Mouse (Mus musculus): ENCODE data around the gene Ift20. TPM values are rescaled to one million over a fixed set of nuclear protein-coding genes. Genes with fewer than 3 reads are reported as not detected.

Ift20 gene
- 136 and 157 TPM in 2 replicates for polyA plus RNA-seq (2015; fragmentation: Nextera tagmentation; extraction: Ambion mirVana)

DNA sequence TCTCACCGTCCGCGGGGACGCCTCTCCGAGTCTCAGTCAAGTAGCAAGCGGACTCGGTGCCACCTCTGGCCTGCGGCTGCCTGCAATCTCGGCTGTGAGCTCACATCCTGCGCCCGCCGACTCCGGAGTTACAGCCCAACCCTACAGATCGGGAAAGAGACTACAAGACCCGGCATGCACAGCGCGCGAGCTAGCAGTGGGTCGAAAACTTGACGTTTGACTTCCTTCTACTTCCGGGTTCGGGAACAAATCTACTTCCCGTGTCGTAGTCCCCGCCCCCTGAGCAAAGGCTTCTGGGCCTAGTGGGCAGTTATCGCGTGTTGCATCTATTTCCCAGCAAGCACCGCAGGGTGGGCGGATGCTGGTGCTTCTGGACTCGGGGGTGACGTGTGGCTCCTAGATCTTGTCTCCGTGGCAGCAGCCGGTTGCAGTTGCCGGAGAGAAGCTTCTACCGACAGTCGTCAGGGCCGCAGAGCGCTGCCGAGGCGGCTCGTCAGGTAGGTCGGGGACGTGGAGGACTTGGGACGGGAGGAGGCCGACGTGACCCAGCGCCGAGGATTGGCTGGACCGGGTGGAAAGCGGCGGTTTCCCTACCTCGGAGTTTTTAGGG is at the start of gene Ift20, which contains the start of gene Tnfaip1:
Ift20 (plus strand) TSS at position 282 of the 610 bp plus-strand sequence.
Tnfaip1 (minus strand) TSS at position 253 of the 610 bp plus-strand sequence.
- no peaks in the 10 kb centered on the region for H3K27me3 ChIP-seq (ENCODE audit: control insufficient read depth, insufficient read depth, low read length)
- peak within 1 kb of the TSS; percentile 85 for H3K4me2 ChIP-seq (ENCODE audit: low read depth, low read length)

DNA sequence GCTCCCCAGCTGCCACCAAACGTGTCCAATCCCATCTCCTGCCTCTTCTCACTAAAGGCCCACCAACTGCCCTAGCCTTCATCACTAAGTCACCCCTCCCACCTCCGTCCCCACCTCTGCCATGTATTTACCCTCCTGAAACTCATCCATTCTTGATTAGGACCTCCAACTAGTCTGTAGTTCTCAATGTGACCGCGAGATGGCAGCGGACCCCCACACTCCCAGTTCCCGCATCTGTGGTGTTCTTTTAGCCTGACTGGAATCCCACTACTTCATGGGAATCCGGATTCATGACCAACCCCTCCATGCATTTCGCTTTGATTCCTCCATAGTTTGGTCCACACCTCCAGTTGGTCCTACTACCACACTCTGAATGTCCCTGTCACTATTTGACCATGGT is 48.0 kb upstream of the Ift20 start:
- no peaks in the 10 kb centered on the region for H3K9me3 ChIP-seq (replicated peaks; ENCODE audit: control insufficient read depth, low read length)
- H3K4me1 ChIP-seq (ENCODE audit: control insufficient read depth, insufficient read depth, low read length) = no peaks in the 10 kb centered on the region
- H3K4me2 ChIP-seq (ENCODE audit: low read depth, low read length) = no peak overlapping the region
- H3K4me3 ChIP-seq (replicated peaks; ENCODE audit: low read length) = no peak overlapping the region
- H3K27me3 ChIP-seq (ENCODE audit: control insufficient read depth, insufficient read depth, low read length) = peaks cover 43% of the 10 kb centered on the region
- no peak overlapping the region for H3K9ac ChIP-seq (ENCODE audit: low read length)
- no peak for ATAC-seq (ENCODE audit: insufficient read depth, low FRiP score)
- WGBS = 2% methylated on average over 8 of the region's 8 CpGs
- H3K36me3 ChIP-seq (ENCODE audit: control insufficient read depth, insufficient read depth, low read length) = no peaks in the 10 kb centered on the region
- H3K27ac ChIP-seq (ENCODE audit: low read length) = no peak overlapping the region

More for the DNA sequence above, at the start of gene Ift20, which contains the start of gene Tnfaip1:
- peak; percentile 98 for ATAC-seq (ENCODE audit: insufficient read depth, low FRiP score)
- H3K9me3 ChIP-seq (replicated peaks; ENCODE audit: control insufficient read depth, low read length) = no peaks in the 10 kb centered on the region
- H3K4me1 ChIP-seq (ENCODE audit: control insufficient read depth, insufficient read depth, low read length) = peaks cover 20% of the 10 kb centered on the region
- peaks cover 9% of the 10 kb centered on the region for H3K36me3 ChIP-seq (ENCODE audit: control insufficient read depth, insufficient read depth, low read length)
- H3K9ac ChIP-seq (ENCODE audit: low read length) = peak within 1 kb of the TSS; percentile 90
- under 1% methylated on average over 52 of the region's 52 CpGs for WGBS
- H3K4me3 ChIP-seq (replicated peaks; ENCODE audit: low read length) = peak within 1 kb of the TSS; percentile 66
- peak within 1 kb of the TSS; percentile 92 for H3K27ac ChIP-seq (ENCODE audit: low read length)

DNA sequence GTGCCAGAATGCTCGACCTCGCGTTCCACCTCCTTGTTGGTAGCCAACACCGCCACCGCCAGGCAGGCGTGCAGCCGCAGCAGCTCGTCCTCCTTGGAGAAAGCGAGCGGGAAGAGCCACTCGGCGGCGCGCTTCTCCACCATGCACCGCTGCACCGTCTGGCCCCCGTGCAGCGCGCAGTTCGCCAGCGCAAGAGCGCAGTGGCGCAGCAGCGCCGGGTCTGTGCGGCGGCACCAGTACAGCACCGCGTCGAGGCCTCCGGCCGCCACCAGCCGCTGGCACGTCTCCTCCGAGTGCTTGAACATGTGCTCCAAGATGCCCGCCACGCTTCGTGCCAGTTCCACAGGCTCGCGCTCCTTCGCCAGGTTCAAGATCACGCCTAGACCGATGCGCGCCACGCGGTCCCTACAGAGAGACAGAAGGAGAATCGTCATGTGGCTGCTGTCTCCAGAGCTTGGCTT is 45.4 kb upstream of the Ift20 start:
- H3K4me2 ChIP-seq (ENCODE audit: low read depth, low read length) = peak overlapping the region; percentile 39
- ATAC-seq (ENCODE audit: insufficient read depth, low FRiP score) = no peak
- no peaks in the 10 kb centered on the region for H3K9me3 ChIP-seq (replicated peaks; ENCODE audit: control insufficient read depth, low read length)
- H3K4me1 ChIP-seq (ENCODE audit: control insufficient read depth, insufficient read depth, low read length) = no peaks in the 10 kb centered on the region
- peak overlapping the region; percentile 21 for H3K4me3 ChIP-seq (replicated peaks; ENCODE audit: low read length)
- no peak overlapping the region for H3K27ac ChIP-seq (ENCODE audit: low read length)
- 0 out of 2 replicates have a peak overlapping the region, but pooled peaks have one; percentile 11 for H3K9ac ChIP-seq (ENCODE audit: low read length)
- no peaks in the 10 kb centered on the region for H3K36me3 ChIP-seq (ENCODE audit: control insufficient read depth, insufficient read depth, low read length)
- H3K27me3 ChIP-seq (ENCODE audit: control insufficient read depth, insufficient read depth, low read length) = peaks cover 52% of the 10 kb centered on the region
- 14% methylated on average over 47 of the region's 48 CpGs for WGBS

- no peak overlapping the region for H3K9ac ChIP-seq (ENCODE audit: low read length)
- WGBS = 8% methylated on average over 6 of the region's 6 CpGs
- peaks cover 6% of the 10 kb centered on the region for H3K4me1 ChIP-seq (ENCODE audit: control insufficient read depth, insufficient read depth, low read length)
- H3K9me3 ChIP-seq (replicated peaks; ENCODE audit: control insufficient read depth, low read length) = no peaks in the 10 kb centered on the region
- H3K4me2 ChIP-seq (ENCODE audit: low read depth, low read length) = no peak overlapping the region
- ATAC-seq (ENCODE audit: insufficient read depth, low FRiP score) = no peak
- peaks cover 48% of the 10 kb centered on the region for H3K27me3 ChIP-seq (ENCODE audit: control insufficient read depth, insufficient read depth, low read length)
- no peak overlapping the region for H3K27ac ChIP-seq (ENCODE audit: low read length)
- H3K4me3 ChIP-seq (replicated peaks; ENCODE audit: low read length) = no peak overlapping the region
- H3K36me3 ChIP-seq (ENCODE audit: control insufficient read depth, insufficient read depth, low read length) = no peaks in the 10 kb centered on the region
Measured at GRCm38 (mm10) chr11:78495904-78496303, 40.3 kb upstream of the Ift20 start.

DNA sequence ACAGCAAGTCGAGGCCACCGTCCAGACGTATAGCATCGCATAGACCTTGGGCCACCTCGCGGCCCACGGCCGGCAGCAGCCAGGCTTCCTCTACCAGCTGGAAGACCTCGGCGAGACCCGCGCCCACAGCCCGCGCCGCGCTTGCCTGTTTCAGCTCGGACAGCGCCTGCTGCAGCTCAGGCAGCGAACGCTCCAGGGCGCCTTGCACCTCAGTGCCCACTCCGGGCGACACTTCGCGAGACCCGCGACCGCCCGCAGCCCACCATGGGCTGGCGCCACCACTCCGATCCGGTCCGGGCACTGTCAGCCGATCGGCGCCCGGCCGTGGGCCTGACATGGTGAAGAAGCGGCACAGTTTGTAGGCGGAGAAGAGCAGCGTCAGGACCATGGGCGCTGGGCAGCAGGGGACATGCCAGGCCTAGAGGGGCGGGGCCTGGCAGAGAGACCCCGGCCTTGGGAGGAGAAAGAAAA is 39.1 kb upstream of the Ift20 start:
- Histone ChIP-seq H3K4me1 (ENCODE audit: control insufficient read depth, insufficient read depth, low read length) (peaks cover 6% of the 10 kb centered on the region), H3K9ac (ENCODE audit: low read length) (peak overlapping the region; percentile 60), H3K27ac (ENCODE audit: low read length) (no peak overlapping the region), H3K36me3 (ENCODE audit: control insufficient read depth, insufficient read depth, low read length) (no peaks in the 10 kb centered on the region), H3K9me3 (replicated peaks; ENCODE audit: control insufficient read depth, low read length) (no peaks in the 10 kb centered on the region), H3K4me2 (ENCODE audit: low read depth, low read length) (peak overlapping the region; percentile 91), H3K4me3 (replicated peaks; ENCODE audit: low read length) (peak overlapping the region; percentile 54), H3K27me3 (ENCODE audit: control insufficient read depth, insufficient read depth, low read length) (peaks cover 38% of the 10 kb centered on the region)
- under 1% methylated on average over 44 of the region's 44 CpGs for WGBS
- no peak for ATAC-seq (ENCODE audit: insufficient read depth, low FRiP score)

- peak within 1 kb of the TSS; percentile 54 for H3K4me3 ChIP-seq (replicated peaks; ENCODE audit: low read length)
- peaks cover 6% of the 10 kb centered on the region for H3K4me1 ChIP-seq (ENCODE audit: control insufficient read depth, insufficient read depth, low read length)
- WGBS = 2% methylated on average over 36 of the region's 36 CpGs
- H3K36me3 ChIP-seq (ENCODE audit: control insufficient read depth, insufficient read depth, low read length) = no peaks in the 10 kb centered on the region
- 0 out of 2 replicates have a peak within 1 kb of the TSS, but pooled peaks have one; percentile 47 for H3K27ac ChIP-seq (ENCODE audit: low read length)
- ATAC-seq (ENCODE audit: insufficient read depth, low FRiP score) = peak; percentile 98
- no peaks in the 10 kb centered on the region for H3K9me3 ChIP-seq (replicated peaks; ENCODE audit: control insufficient read depth, low read length)
- peaks cover 38% of the 10 kb centered on the region for H3K27me3 ChIP-seq (ENCODE audit: control insufficient read depth, insufficient read depth, low read length)
- peak within 1 kb of the TSS; percentile 91 for H3K4me2 ChIP-seq (ENCODE audit: low read depth, low read length)
- peak within 1 kb of the TSS; percentile 65 for H3K9ac ChIP-seq (ENCODE audit: low read length)
Measured at GRCm38 (mm10) chr11:78497544-78498522, 38.3 kb upstream of the Ift20 start, which contains the start of gene Sarm1. Sarm1 (minus strand) TSS chr11:78497754.

GRCm38 (mm10) chr11:78499004-78499403 is 37.2 kb upstream of the Ift20 start, which contains the start of gene Vtn:
Vtn (plus strand) TSS chr11:78499091.
- Histone ChIP-seq H3K4me2 (ENCODE audit: low read depth, low read length) (peak within 1 kb of the TSS; percentile 91), H3K9ac (ENCODE audit: low read length) (peak within 1 kb of the TSS; percentile 65), H3K27ac (ENCODE audit: low read length) (0 out of 2 replicates have a peak within 1 kb of the TSS, but pooled peaks have one; percentile 47), H3K27me3 (ENCODE audit: control insufficient read depth, insufficient read depth, low read length) (peaks cover 38% of the 10 kb centered on the region), H3K4me3 (replicated peaks; ENCODE audit: low read length) (peak within 1 kb of the TSS; percentile 54), H3K4me1 (ENCODE audit: control insufficient read depth, insufficient read depth, low read length) (peaks cover 6% of the 10 kb centered on the region), H3K9me3 (replicated peaks; ENCODE audit: control insufficient read depth, low read length) (no peaks in the 10 kb centered on the region), H3K36me3 (ENCODE audit: control insufficient read depth, insufficient read depth, low read length) (no peaks in the 10 kb centered on the region)
- no peak for ATAC-seq (ENCODE audit: insufficient read depth, low FRiP score)
- 46% methylated on average over 7 of the region's 7 CpGs for WGBS

GRCm38 (mm10) chr11:78499543-78499942 is 36.6 kb upstream of the Ift20 start:
- 42% methylated on average over 16 of the region's 16 CpGs for WGBS
- H3K36me3 ChIP-seq (ENCODE audit: control insufficient read depth, insufficient read depth, low read length) = no peaks in the 10 kb centered on the region
- no peak overlapping the region for H3K9ac ChIP-seq (ENCODE audit: low read length)
- peaks cover 6% of the 10 kb centered on the region for H3K4me1 ChIP-seq (ENCODE audit: control insufficient read depth, insufficient read depth, low read length)
- no peak for ATAC-seq (ENCODE audit: insufficient read depth, low FRiP score)
- H3K4me3 ChIP-seq (replicated peaks; ENCODE audit: low read length) = no peak overlapping the region
- H3K4me2 ChIP-seq (ENCODE audit: low read depth, low read length) = no peak overlapping the region
- H3K27me3 ChIP-seq (ENCODE audit: control insufficient read depth, insufficient read depth, low read length) = peaks cover 38% of the 10 kb centered on the region
- H3K27ac ChIP-seq (ENCODE audit: low read length) = no peak overlapping the region
- no peaks in the 10 kb centered on the region for H3K9me3 ChIP-seq (replicated peaks; ENCODE audit: control insufficient read depth, low read length)
